Mouse (Mus musculus): Measurements from ENCODE around the gene Pacsin1. TPM values are rescaled to one million over a fixed set of nuclear protein-coding genes. Genes with fewer than 3 reads are reported as not detected.

Gene Pacsin1
- 0.20 and 0.32 TPM in 2 replicates for polyA plus RNA-seq (2015; fragmentation: Nextera tagmentation; extraction: Ambion mirVana)

GRCm38 (mm10) chr17:27655089-27656010 is at the start of gene Pacsin1:
Gene Pacsin1 (plus strand): TSS chr17:27655509.
- DNase-seq: no peak
- Histone ChIP-seq H3K36me3 (no peaks in the 10 kb centered on the region), H3K27me3 (peaks cover 58% of the 10 kb centered on the region), H3K4me1 (replicated peaks) (peaks cover 14% of the 10 kb centered on the region), H3K4me2 (peak within 1 kb of the TSS; percentile 60), H3K9me3 (replicated peaks) (no peaks in the 10 kb centered on the region), H3K9ac (no peak within 1 kb of the TSS), H3K27ac (no peak within 1 kb of the TSS), H3K4me3 (replicated peaks) (peak within 1 kb of the TSS; percentile 47)
- WGBS (ENCODE audit: insufficient replicate concordance): 3% methylated on average over 62 of the region's 65 CpGs
- ATAC-seq (ENCODE audit: low read depth): no peak; the same call in 1 of the 2 replicates

GRCm38 (mm10) chr17:27609576-27609975 is 45.7 kb upstream of the Pacsin1 start:
- H3K27ac ChIP-seq: no peak overlapping the region
- peaks cover 57% of the 10 kb centered on the region for H3K4me1 ChIP-seq (replicated peaks)
- no peak overlapping the region for H3K9ac ChIP-seq
- no peaks in the 10 kb centered on the region for H3K9me3 ChIP-seq (replicated peaks)
- ATAC-seq (ENCODE audit: low read depth): no peak
- H3K27me3 ChIP-seq: no peaks in the 10 kb centered on the region
- H3K4me2 ChIP-seq: no peak overlapping the region
- peaks cover 23% of the 10 kb centered on the region for H3K36me3 ChIP-seq
- no peak overlapping the region for H3K4me3 ChIP-seq (replicated peaks)
- DNase-seq: no peak
- WGBS (ENCODE audit: insufficient replicate concordance): 75% methylated on average over 7 of the region's 7 CpGs

GRCm38 (mm10) chr17:27610679-27611518 is 44.4 kb upstream of the Pacsin1 start:
- H3K27me3 ChIP-seq: no peaks in the 10 kb centered on the region
- H3K36me3 ChIP-seq: peaks cover 23% of the 10 kb centered on the region
- H3K9me3 ChIP-seq (replicated peaks): no peaks in the 10 kb centered on the region
- H3K4me3 ChIP-seq (replicated peaks): no peak overlapping the region
- DNase-seq (no peak), ATAC-seq (ENCODE audit: low read depth) (no peak)
- H3K9ac ChIP-seq: no peak overlapping the region
- H3K4me1 ChIP-seq (replicated peaks): peaks cover 53% of the 10 kb centered on the region
- H3K4me2 ChIP-seq: 0 out of 2 replicates have a peak overlapping the region, but pooled peaks have one; percentile 5
- H3K27ac ChIP-seq: peak overlapping the region; percentile 42; the same call in 1 of the 2 replicates
- WGBS (ENCODE audit: insufficient replicate concordance): 33% methylated on average over 10 of the region's 10 CpGs

- Histone ChIP-seq H3K4me3 (replicated peaks) (no peak overlapping the region), H3K27ac (peak overlapping the region; percentile 42; the same call in 1 of the 2 replicates), H3K36me3 (peaks cover 23% of the 10 kb centered on the region), H3K27me3 (no peaks in the 10 kb centered on the region), H3K9ac (peak overlapping the region; percentile 26; the same call in 1 of the 2 replicates), H3K4me1 (replicated peaks) (peaks cover 49% of the 10 kb centered on the region), H3K4me2 (0 out of 2 replicates have a peak overlapping the region, but pooled peaks have one; percentile 5), H3K9me3 (replicated peaks) (no peaks in the 10 kb centered on the region)
- 38% methylated on average over 3 of the region's 3 CpGs for WGBS (ENCODE audit: insufficient replicate concordance)
- ATAC-seq (ENCODE audit: low read depth) (peak; percentile 61), DNase-seq (no peak)
These were observed 43.8 kb upstream of the Pacsin1 start for GRCm38 (mm10) chr17:27611519-27611884.

GRCm38 (mm10) chr17:27611994-27612393 is 43.3 kb upstream of the Pacsin1 start:
- WGBS (ENCODE audit: insufficient replicate concordance): 65% methylated on average over 5 of the region's 5 CpGs

GRCm38 (mm10) chr17:27613016-27613415 is 42.3 kb upstream of the Pacsin1 start:
- WGBS (ENCODE audit: insufficient replicate concordance): 79% methylated on average over 4 of the region's 4 CpGs
- Histone ChIP-seq H3K27me3 (no peaks in the 10 kb centered on the region), H3K9ac (no peak overlapping the region), H3K4me1 (replicated peaks) (peaks cover 49% of the 10 kb centered on the region), H3K4me2 (no peak overlapping the region), H3K36me3 (peaks cover 34% of the 10 kb centered on the region), H3K4me3 (replicated peaks) (no peak overlapping the region), H3K27ac (no peak overlapping the region), H3K9me3 (replicated peaks) (no peaks in the 10 kb centered on the region)
- DNase-seq: no peak
- ATAC-seq (ENCODE audit: low read depth): no peak

More at GRCm38 (mm10) chr17:27611994-27612393, 43.3 kb upstream of the Pacsin1 start:
- H3K4me1 ChIP-seq (replicated peaks): peaks cover 49% of the 10 kb centered on the region
- ATAC-seq (ENCODE audit: low read depth) (no peak), DNase-seq (no peak)
- H3K27me3 ChIP-seq: no peaks in the 10 kb centered on the region
- peak overlapping the region; percentile 26; the same call in 1 of the 2 replicates for H3K9ac ChIP-seq
- H3K9me3 ChIP-seq (replicated peaks): no peaks in the 10 kb centered on the region
- H3K36me3 ChIP-seq: peaks cover 28% of the 10 kb centered on the region
- H3K27ac ChIP-seq: peak overlapping the region; percentile 42; the same call in 1 of the 2 replicates
- no peak overlapping the region for H3K4me2 ChIP-seq
- H3K4me3 ChIP-seq (replicated peaks): no peak overlapping the region

GRCm38 (mm10) chr17:27615388-27615787 is 39.9 kb upstream of the Pacsin1 start:
- H3K27ac ChIP-seq: no peak overlapping the region
- peaks cover 34% of the 10 kb centered on the region for H3K36me3 ChIP-seq
- ATAC-seq (ENCODE audit: low read depth) (no peak), DNase-seq (no peak)
- no peak overlapping the region for H3K4me2 ChIP-seq
- peaks cover 52% of the 10 kb centered on the region for H3K4me1 ChIP-seq (replicated peaks)
- H3K4me3 ChIP-seq (replicated peaks): no peak overlapping the region
- WGBS (ENCODE audit: insufficient replicate concordance): 56% methylated on average over 7 of the region's 7 CpGs
- H3K27me3 ChIP-seq: no peaks in the 10 kb centered on the region
- no peak overlapping the region for H3K9ac ChIP-seq
- H3K9me3 ChIP-seq (replicated peaks): no peaks in the 10 kb centered on the region

- ATAC-seq (ENCODE audit: low read depth) (no peak), DNase-seq (no peak)
- Histone ChIP-seq H3K9me3 (replicated peaks) (no peaks in the 10 kb centered on the region), H3K4me2 (peak overlapping the region; percentile 95), H3K4me3 (replicated peaks) (peak overlapping the region; percentile 95), H3K36me3 (peaks cover 23% of the 10 kb centered on the region), H3K4me1 (replicated peaks) (peaks cover 57% of the 10 kb centered on the region), H3K27ac (0 out of 2 replicates have a peak overlapping the region, but pooled peaks have one; percentile 86), H3K27me3 (no peaks in the 10 kb centered on the region), H3K9ac (peak overlapping the region; percentile 93; the same call in 1 of the 2 replicates)
- WGBS (ENCODE audit: insufficient replicate concordance): 60% methylated on average over 8 of the region's 8 CpGs
These were observed 34.1 kb upstream of the Pacsin1 start for GRCm38 (mm10) chr17:27621161-27621560.

- H3K4me2 ChIP-seq: peak overlapping the region; percentile 95
- peaks cover 57% of the 10 kb centered on the region for H3K4me1 ChIP-seq (replicated peaks)
- 3% methylated on average over 23 of the region's 23 CpGs for WGBS (ENCODE audit: insufficient replicate concordance)
- no peaks in the 10 kb centered on the region for H3K27me3 ChIP-seq
- no peak for ATAC-seq (ENCODE audit: low read depth)
- peak overlapping the region; percentile 95 for H3K4me3 ChIP-seq (replicated peaks)
- H3K9ac ChIP-seq: peak overlapping the region; percentile 93
- H3K27ac ChIP-seq: peak overlapping the region; percentile 86
- no peak for DNase-seq
- no peaks in the 10 kb centered on the region for H3K9me3 ChIP-seq (replicated peaks)
- peaks cover 18% of the 10 kb centered on the region for H3K36me3 ChIP-seq
These were observed 33.4 kb upstream of the Pacsin1 start for GRCm38 (mm10) chr17:27621705-27622531.

- no peaks in the 10 kb centered on the region for H3K27me3 ChIP-seq
- peak overlapping the region; percentile 95 for H3K4me3 ChIP-seq (replicated peaks)
- peak overlapping the region; percentile 86 for H3K27ac ChIP-seq
- no peaks in the 10 kb centered on the region for H3K9me3 ChIP-seq (replicated peaks)
- ATAC-seq (ENCODE audit: low read depth): peak; percentile 75
- peak overlapping the region; percentile 95 for H3K4me2 ChIP-seq
- DNase-seq: peak; percentile 42
- peaks cover 12% of the 10 kb centered on the region for H3K36me3 ChIP-seq
- peak overlapping the region; percentile 93 for H3K9ac ChIP-seq
- WGBS (ENCODE audit: insufficient replicate concordance): under 1% methylated on average over 78 of the region's 80 CpGs
- peaks cover 57% of the 10 kb centered on the region for H3K4me1 ChIP-seq (replicated peaks)
These were observed 32.5 kb upstream of the Pacsin1 start for GRCm38 (mm10) chr17:27622611-27623359.

All from liver, embryonic 13.5 days (tissue).